Mouse (Mus musculus): ENCODE results near the gene Zscan25. TPM values are rescaled to one million over a fixed set of nuclear protein-coding genes. Genes with fewer than 3 reads are reported as not detected.
"Not testable (repeated sequence)": the region's sequence is repeated elsewhere in the genome, so short reads cannot be mapped to it uniquely, and the experiment has no call there.

The Zscan25 gene
- total RNA-seq (2014; fragmentation: Nextera tagmentation) (12.1 and 13.2 TPM in 2 replicates), total RNA-seq (2017) (4.1 and 10.4 TPM in 2 replicates)

DNA sequence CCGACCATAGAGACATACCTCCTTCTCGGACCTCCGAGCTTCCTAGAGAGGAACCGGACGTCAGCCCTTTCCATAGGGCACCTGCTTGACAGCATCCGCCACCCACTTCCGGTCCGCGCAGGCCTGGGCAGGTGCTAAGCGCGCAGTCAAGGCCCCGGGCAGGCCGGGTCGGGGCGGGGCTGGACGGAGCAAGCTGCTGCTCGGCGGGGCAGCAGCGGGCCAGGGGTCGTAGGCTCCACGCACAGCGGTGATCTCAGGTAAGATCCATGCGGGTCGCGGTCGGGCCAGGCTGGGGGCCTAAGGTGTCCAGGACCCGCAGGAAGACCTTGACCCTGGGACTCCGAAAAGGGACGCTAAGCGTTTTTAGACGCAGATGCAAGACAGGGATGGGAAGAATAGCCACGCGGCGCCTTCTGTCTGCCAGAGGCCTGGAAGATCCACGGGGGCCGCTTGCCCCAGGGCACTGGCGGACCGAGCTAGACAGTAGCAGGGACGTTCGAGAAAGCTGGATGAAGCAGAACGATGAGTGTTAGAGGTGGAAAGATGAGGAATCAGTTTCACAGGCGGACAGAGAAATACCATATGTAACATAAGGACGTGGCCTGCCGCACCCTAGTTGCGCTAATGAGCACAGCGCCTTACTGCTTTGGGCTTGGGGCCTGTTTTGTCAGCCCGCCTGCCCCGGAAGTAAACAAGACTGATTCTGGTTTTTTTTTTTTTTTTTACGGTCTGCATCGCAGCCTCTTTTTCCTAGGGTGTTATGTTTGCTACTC, at the start of gene Zscan25:
Gene Zscan25, plus strand, starts transcription at position 130 of the 773 bp plus-strand sequence.
- peak; percentile 99 for ATAC-seq (replicated peaks; ENCODE audit: poor library complexity, severe bottlenecking)

DNA sequence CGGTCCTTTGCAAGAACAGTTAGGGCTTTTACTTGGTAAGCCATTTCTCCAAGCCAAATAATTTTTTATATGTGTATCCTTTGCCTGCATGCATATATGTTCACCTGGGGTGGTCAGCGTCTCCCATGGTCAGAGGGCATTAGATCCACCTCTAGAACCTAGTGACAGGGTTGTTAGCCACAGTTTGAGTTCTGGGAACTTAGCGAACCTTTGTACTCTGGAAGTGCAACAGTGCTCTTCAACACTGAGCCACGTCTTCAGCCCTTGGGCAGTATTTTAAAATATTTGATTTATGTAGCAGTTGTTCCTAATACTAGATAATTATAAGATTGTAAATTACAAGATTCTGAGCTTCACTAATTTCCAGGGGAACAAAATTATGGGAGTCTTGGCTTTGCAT, 49.7 kb upstream of the Zscan25 start:
- no peak for ATAC-seq (replicated peaks; ENCODE audit: poor library complexity, severe bottlenecking)

DNA sequence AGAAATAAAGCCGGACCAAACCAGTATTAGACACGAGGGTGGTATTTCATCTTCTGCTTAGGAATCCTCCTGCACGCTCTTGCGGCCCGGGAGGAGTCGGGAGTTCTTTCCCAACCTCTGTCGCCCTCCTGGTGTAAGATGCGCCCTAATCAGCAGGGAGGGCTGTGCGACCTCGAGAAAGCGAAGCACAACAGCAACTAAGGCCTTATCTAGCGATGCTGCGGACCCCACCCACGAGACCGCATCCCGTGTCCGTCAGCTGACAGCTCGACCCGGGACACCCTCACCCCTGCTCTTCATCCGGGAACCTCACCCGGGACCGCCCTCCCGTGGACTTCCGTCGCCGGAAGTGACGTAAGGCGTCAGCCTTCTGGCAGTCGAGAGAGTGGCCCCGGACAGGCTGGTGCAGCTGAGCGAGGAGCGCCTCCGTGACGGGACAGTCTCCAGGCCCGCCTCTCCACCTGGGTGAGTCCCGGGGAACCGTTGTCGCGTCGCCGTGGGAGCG, 48.9 kb upstream of the Zscan25 start, which contains the start of gene Zfp655:
Gene Zfp655, plus strand, starts transcription at position 349 of the 505 bp plus-strand sequence.
- peak; percentile 87 for ATAC-seq (replicated peaks; ENCODE audit: poor library complexity, severe bottlenecking)

DNA sequence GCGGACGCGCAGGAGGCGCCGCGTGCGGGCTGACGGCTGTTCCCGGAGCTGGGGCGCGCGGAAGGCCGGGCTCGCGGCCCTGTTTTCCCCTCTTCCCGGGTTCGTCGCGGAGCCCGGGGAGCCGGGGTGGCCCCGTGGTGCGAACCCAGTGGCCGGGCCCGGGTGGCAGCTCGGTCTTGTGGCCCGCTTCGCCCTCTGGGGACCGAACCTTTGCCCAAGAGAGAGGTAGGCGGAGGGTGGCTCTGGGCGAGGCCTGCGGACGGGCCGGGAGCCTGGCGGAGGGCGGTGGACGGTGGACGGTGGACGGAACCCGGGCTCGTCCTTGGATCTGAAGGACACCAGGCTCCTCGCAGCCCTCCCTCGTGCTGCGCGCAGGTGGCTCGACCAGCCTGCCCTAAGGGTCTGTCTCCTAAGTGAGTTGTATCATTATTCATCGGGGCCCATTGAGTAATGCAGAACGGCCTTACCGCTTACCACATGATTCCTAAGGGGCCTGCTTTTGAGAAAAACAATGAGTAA, 48.3 kb upstream of the Zscan25 start:
- ATAC-seq (replicated peaks; ENCODE audit: poor library complexity, severe bottlenecking), result peak; percentile 27

DNA sequence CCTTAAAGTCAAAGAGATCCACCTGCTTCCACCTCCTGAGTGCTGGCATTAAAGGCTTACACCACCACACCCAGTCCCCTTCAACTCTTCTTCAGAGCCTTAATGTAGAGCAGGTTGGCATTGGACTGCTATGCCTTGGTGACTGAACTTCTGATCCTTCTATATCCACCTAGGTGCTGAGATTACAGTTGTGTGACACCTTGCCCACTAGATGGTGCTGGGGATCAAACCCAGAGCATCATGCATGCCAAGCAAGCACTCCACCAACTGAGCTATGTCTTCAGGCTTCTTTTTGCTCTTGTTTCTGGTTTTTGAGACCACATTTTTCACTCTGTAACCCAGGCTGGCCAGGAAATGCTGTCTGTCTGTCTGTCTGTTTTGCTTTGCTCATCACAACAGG, 45.7 kb upstream of the Zscan25 start:
- 0 out of 2 replicates have a peak, but pooled peaks have one; percentile 15 for ATAC-seq (replicated peaks; ENCODE audit: poor library complexity, severe bottlenecking)

GRCm38 (mm10) chr5:145249520-145249919, 30.8 kb upstream of the Zscan25 start:
- ATAC-seq (replicated peaks; ENCODE audit: poor library complexity, severe bottlenecking), result no peak

GRCm38 (mm10) chr5:145273568-145273967, 6.7 kb upstream of the Zscan25 start:
- ATAC-seq (replicated peaks; ENCODE audit: poor library complexity, severe bottlenecking), result not testable (repeated sequence)

DNA sequence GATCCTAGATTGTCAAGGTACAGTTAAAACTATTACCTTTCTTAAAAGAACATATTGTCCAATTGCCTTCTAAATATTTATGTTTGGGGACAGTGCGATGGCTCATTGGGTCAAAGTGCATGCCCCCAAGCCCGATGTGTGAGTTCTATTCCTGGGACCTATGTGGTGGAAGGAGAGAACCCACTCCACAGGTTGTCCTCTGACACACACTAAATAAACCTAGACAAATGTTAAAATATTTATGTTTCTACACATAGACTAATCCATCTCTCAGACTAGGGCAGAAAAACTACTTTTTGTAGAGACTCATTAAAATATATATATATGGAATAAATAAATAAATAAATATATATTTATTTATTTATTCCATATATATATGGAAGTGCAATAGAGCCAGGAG, 352 bp upstream of the Zscan25 start:
- ATAC-seq (replicated peaks; ENCODE audit: poor library complexity, severe bottlenecking), result no peak

- peak; percentile 76 for ATAC-seq (replicated peaks; ENCODE audit: poor library complexity, severe bottlenecking)
Measured at GRCm38 (mm10) chr5:145288382-145288781, 8.1 kb downstream of the Zscan25 start.

GRCm38 (mm10) chr5:145290697-145291096, 10.4 kb downstream of the Zscan25 start:
- no peak for ATAC-seq (replicated peaks; ENCODE audit: poor library complexity, severe bottlenecking)

GRCm38 (mm10) chr5:145292398-145292797, 12.1 kb downstream of the Zscan25 start:
- no peak for ATAC-seq (replicated peaks; ENCODE audit: poor library complexity, severe bottlenecking)

DNA sequence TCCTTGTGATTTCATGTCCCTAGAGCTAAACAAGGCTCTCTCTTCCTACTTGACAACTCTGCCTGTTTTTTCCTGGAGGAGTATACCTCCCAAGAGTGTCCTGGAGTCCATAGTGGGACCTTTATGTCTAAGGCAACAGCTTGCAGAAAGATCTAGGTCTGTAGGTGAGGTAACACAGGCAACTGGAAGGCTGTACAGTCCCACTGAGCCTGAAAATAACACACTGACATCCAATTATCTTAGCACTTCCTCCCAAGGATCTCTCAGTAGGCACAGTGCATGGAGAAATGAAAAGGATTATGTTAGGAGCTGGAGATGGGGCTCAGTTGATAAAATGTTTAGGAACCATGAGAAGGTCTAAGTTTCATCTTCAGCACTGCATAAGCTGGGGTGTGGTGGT, 20.2 kb downstream of the Zscan25 start:
- no peak for ATAC-seq (replicated peaks; ENCODE audit: poor library complexity, severe bottlenecking)

- not testable (repeated sequence) for ATAC-seq (replicated peaks; ENCODE audit: poor library complexity, severe bottlenecking)
Measured at GRCm38 (mm10) chr5:145301796-145302195, 21.5 kb downstream of the Zscan25 start.

DNA sequence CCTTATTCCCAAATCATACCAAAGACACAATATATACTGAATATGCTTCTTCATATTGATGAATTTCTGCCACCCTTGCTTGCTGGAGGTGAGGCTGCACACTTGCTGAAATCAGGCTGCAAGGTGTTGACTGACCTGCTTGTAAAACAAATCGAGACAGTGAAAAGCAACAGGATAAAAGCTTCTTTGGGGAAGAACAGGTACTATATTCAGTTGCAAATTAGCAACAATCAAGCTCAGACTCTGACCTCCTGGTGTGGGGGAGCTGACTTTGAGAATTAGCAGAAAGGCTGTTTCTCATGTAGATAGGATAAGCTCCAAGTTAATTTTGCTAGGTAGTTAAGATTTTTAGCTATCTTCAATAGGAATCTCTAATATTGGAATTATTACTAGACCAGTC, 22.1 kb downstream of the Zscan25 start:
- no peak for ATAC-seq (replicated peaks; ENCODE audit: poor library complexity, severe bottlenecking)

GRCm38 (mm10) chr5:145306953-145307352, 26.7 kb downstream of the Zscan25 start:
- not testable (repeated sequence) for ATAC-seq (replicated peaks; ENCODE audit: poor library complexity, severe bottlenecking)

DNA sequence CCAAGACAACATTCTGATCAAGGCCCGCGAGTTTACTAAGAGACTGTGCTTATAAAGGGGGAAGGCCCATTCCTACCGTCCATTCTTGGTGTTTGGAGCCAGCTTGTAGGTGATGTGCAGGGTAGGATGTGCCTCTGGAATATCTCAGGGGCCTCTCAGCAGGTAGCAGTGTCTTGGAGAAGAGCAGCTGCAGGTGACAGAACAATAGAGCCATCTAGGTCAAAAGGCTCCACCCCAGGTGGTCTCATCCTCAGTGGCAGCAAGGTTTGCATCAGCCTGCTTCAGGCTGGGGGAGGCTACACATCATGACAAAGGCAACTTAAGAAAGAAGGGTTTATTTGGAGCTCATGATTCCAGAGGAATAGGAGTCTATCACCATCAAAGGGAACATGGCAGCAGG, 27.5 kb downstream of the Zscan25 start:
- not testable (repeated sequence) for ATAC-seq (replicated peaks; ENCODE audit: poor library complexity, severe bottlenecking)

DNA sequence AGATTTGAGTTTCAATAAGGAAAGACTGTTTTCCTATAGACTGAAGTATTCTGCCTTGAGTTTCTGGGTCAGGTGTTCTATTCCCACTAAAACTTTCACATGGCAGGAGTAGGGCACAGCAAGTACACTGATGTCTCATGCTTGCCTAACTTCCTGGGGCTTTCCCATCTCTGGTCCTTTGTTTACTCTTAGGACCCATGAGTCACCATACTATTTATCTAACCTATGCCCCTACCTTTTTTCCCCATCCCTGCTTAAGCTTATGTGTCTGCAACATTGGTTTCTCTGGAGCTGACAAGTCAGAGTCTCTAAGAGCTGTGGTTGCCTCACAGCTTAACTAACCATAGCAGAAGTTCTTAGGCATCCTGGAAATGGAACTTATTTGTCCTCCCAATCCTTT, 33.5 kb downstream of the Zscan25 start:
- no peak for ATAC-seq (replicated peaks; ENCODE audit: poor library complexity, severe bottlenecking)

- ATAC-seq (replicated peaks; ENCODE audit: poor library complexity, severe bottlenecking), result no peak
Measured at GRCm38 (mm10) chr5:145317141-145317540, 36.8 kb downstream of the Zscan25 start.

DNA sequence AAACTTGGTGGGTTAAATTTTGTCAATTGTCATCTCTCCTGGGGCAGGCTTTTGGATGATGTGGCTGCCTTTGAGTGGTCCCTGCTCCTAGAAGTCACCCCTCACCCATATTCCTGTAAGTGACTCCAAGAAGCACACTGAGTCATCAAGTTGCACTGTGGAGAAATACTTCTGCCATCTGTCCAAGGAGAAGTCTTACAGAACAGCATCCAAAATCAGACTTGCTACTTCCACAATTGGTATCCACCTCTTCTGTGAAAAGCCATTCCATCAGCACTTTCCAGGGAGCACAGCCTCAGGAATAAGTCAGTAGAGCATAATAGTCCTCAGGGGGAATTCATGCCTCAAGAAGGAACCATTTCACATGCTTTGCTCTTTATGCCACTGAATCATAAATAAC, 58.5 kb downstream of the Zscan25 start:
- not testable (repeated sequence) for ATAC-seq (replicated peaks; ENCODE audit: poor library complexity, severe bottlenecking)
